In the genomic region with DNA sequence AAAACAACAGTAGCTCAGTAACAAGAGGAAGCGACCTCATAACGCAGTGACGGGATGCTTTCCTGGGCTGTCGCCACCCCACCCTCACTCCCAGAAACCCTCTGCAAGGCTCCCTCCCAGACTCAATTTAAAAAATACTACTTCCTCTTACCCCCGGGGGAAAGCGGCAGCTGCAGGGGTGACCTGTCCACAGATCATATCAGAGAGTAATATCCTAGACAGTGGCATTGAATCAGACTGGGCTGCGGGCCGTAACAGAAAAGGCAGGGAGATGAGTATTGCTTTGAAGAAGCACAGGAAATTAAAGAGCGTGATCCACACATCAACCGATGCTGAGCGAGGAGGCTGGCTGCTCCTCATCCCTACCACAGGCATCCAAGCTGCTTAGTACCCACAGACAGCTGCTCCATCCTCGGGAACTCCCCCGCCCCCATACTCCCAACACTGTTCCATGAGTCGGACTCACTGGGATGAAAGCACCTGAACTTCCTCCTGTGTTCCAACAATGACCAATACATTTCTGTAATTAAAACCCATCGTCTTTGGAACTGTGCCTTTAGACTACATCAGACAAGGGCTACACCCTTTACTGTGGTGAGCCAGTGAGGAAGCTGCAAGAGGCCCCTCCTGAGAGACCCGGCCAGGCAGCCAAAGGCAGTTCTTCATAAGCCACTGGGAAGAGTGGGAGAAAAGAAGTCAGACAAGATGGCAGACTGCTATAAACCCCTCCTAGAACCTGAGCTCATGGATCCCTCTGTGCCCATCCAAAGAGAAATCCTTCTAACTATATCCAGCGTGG, we compare ENCODE assay signal across 1 mouse cellular context.
A peak's percentile ranks its signal among the peaks of the same experiment; 100 is the strongest.
TF ChIP-seq lines count a peak whose summit lies in the region.

No protein-coding gene starts in this region.

TF ChIP-seq in MEL, 35 proteins besides CTCF, POLR2A, EP300 and RAD21 (continued from another document):
- 0 out of 2 replicates have a peak, but pooled peaks have one; percentile 31 for TF ChIP-seq BHLHE40 (IDR thresholded peaks at IDR 0.05; ENCODE audit: borderline replicate concordance, low read depth, low read length)
- TF ChIP-seq ELF1 (IDR thresholded peaks at IDR 0.05; ENCODE audit: low read depth, low read length): 0 out of 2 replicates have a peak, but pooled peaks have one; percentile 6
- TF ChIP-seq RCOR1 (IDR thresholded peaks at IDR 0.05; ENCODE audit: low read depth, low read length): peak; percentile 22; the same call in 1 of the 2 replicates
